Mouse (Mus musculus): ENCODE results near the gene Platr17. TPM values are rescaled to one million over a fixed set of nuclear protein-coding genes. Genes with fewer than 3 reads are reported as not detected.
A peak's percentile ranks its signal among the peaks of the same experiment; 100 is the strongest.
"Not testable (repeated sequence)": the region's sequence is repeated elsewhere in the genome, so short reads cannot be mapped to it uniquely, and the experiment has no call there.

The Platr17 gene
- polyA plus RNA-seq, 1 experiment from 2014 or later: 0.40 TPM

- Histone ChIP-seq H3K36me3 (ENCODE audit: control insufficient read depth, insufficient read depth, low read length) (no peaks in the 10 kb centered on the region), H3K9ac (ENCODE audit: low read length) (no peak overlapping the region), H3K4me1 (ENCODE audit: control insufficient read depth, insufficient read depth, low read length) (0 out of 2 replicates have a peak, but pooled peaks cover 6% of the 10 kb centered on the region), H3K4me3 (replicated peaks; ENCODE audit: low read length) (no peak overlapping the region), H3K27ac (ENCODE audit: low read length) (no peak overlapping the region), H3K9me3 (replicated peaks; ENCODE audit: control insufficient read depth, low read length) (no peaks in the 10 kb centered on the region), H3K4me2 (ENCODE audit: low read depth, low read length) (no peak overlapping the region), H3K27me3 (ENCODE audit: control insufficient read depth, insufficient read depth, low read length) (no peaks in the 10 kb centered on the region)
- WGBS: 58% methylated on average over 7 of the region's 7 CpGs
- ATAC-seq (ENCODE audit: insufficient read depth, low FRiP score): no peak
Observed at GRCm38 (mm10) chr17:33900281-33900988, 4.5 kb upstream of the Platr17 start.

DNA sequence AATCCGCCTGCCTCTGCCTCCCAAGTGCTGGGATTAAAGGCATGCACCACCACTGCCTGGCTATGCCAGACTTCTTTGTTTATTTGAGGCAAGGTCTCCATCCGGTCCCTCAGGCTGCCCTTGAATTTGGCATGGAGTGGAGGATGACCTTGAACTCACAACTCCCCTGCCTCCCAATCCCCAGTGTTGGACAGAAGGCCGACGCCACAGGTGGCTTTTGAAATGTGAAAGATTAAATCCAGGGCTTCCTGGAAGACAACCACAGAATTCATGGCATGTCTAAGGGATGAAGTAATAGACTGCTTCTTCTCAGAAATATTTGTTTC is 4.0 kb upstream of the Platr17 start:
- H3K27me3 ChIP-seq (ENCODE audit: control insufficient read depth, insufficient read depth, low read length): no peaks in the 10 kb centered on the region
- H3K4me1 ChIP-seq (ENCODE audit: control insufficient read depth, insufficient read depth, low read length): 0 out of 2 replicates have a peak, but pooled peaks cover 6% of the 10 kb centered on the region
- H3K36me3 ChIP-seq (ENCODE audit: control insufficient read depth, insufficient read depth, low read length): no peaks in the 10 kb centered on the region
- no peak overlapping the region for H3K9ac ChIP-seq (ENCODE audit: low read length)
- no peak overlapping the region for H3K4me3 ChIP-seq (replicated peaks; ENCODE audit: low read length)
- no peaks in the 10 kb centered on the region for H3K9me3 ChIP-seq (replicated peaks; ENCODE audit: control insufficient read depth, low read length)
- H3K4me2 ChIP-seq (ENCODE audit: low read depth, low read length): no peak overlapping the region
- H3K27ac ChIP-seq (ENCODE audit: low read length): no peak overlapping the region
- WGBS: 78% methylated on average over 4 of the region's 4 CpGs
- no peak for ATAC-seq (ENCODE audit: insufficient read depth, low FRiP score)

DNA sequence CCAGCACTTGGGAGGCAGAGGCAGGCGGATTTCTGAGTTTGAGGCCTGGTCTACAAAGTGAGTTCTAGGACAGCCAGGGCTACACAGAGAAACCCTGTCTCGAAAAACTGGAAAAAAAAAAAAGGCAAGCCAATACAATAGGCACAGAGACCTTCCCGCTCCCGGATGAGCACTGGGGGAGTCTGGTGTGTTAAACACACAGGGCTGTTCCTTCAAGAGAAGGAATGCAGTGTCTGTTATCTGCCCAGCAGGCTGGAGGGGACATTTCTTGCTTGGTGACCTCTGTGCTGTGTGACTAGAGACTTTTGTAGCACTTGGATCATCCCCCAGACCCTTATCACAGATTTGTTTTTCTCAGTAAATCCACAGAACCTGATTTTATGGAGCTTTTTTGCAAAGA is 3.3 kb upstream of the Platr17 start:
- Histone ChIP-seq H3K27me3 (ENCODE audit: control insufficient read depth, insufficient read depth, low read length) (no peaks in the 10 kb centered on the region), H3K4me3 (replicated peaks; ENCODE audit: low read length) (no peak overlapping the region), H3K4me1 (ENCODE audit: control insufficient read depth, insufficient read depth, low read length) (0 out of 2 replicates have a peak, but pooled peaks cover 6% of the 10 kb centered on the region), H3K27ac (ENCODE audit: low read length) (no peak overlapping the region), H3K4me2 (ENCODE audit: low read depth, low read length) (no peak overlapping the region), H3K9me3 (replicated peaks; ENCODE audit: control insufficient read depth, low read length) (no peaks in the 10 kb centered on the region), H3K9ac (ENCODE audit: low read length) (no peak overlapping the region), H3K36me3 (ENCODE audit: control insufficient read depth, insufficient read depth, low read length) (no peaks in the 10 kb centered on the region)
- ATAC-seq (ENCODE audit: insufficient read depth, low FRiP score): no peak
- 61% methylated on average over 4 of the region's 4 CpGs for WGBS

- Histone ChIP-seq H3K4me3 (replicated peaks; ENCODE audit: low read length) (no peak overlapping the region), H3K9me3 (replicated peaks; ENCODE audit: control insufficient read depth, low read length) (no peaks in the 10 kb centered on the region), H3K27ac (ENCODE audit: low read length) (no peak overlapping the region), H3K9ac (ENCODE audit: low read length) (no peak overlapping the region), H3K4me1 (ENCODE audit: control insufficient read depth, insufficient read depth, low read length) (0 out of 2 replicates have a peak, but pooled peaks cover 6% of the 10 kb centered on the region), H3K27me3 (ENCODE audit: control insufficient read depth, insufficient read depth, low read length) (no peaks in the 10 kb centered on the region), H3K4me2 (ENCODE audit: low read depth, low read length) (no peak overlapping the region), H3K36me3 (ENCODE audit: control insufficient read depth, insufficient read depth, low read length) (no peaks in the 10 kb centered on the region)
- 38% methylated on average over 4 of the region's 4 CpGs for WGBS
- ATAC-seq (ENCODE audit: insufficient read depth, low FRiP score): no peak
Observed at GRCm38 (mm10) chr17:33902079-33902478, 2.9 kb upstream of the Platr17 start.

GRCm38 (mm10) chr17:33902491-33902890 is 2.4 kb upstream of the Platr17 start:
- Histone ChIP-seq H3K4me2 (ENCODE audit: low read depth, low read length) (no peak overlapping the region), H3K4me1 (ENCODE audit: control insufficient read depth, insufficient read depth, low read length) (0 out of 2 replicates have a peak, but pooled peaks cover 6% of the 10 kb centered on the region), H3K36me3 (ENCODE audit: control insufficient read depth, insufficient read depth, low read length) (no peaks in the 10 kb centered on the region), H3K27ac (ENCODE audit: low read length) (no peak overlapping the region), H3K9ac (ENCODE audit: low read length) (no peak overlapping the region), H3K4me3 (replicated peaks; ENCODE audit: low read length) (no peak overlapping the region), H3K27me3 (ENCODE audit: control insufficient read depth, insufficient read depth, low read length) (no peaks in the 10 kb centered on the region), H3K9me3 (replicated peaks; ENCODE audit: control insufficient read depth, low read length) (no peaks in the 10 kb centered on the region)
- 76% methylated on average over 7 of the region's 7 CpGs for WGBS
- ATAC-seq (ENCODE audit: insufficient read depth, low FRiP score): no peak

- not testable (repeated sequence) for H3K36me3 ChIP-seq (ENCODE audit: control insufficient read depth, insufficient read depth, low read length); H3K27me3 ChIP-seq (ENCODE audit: control insufficient read depth, insufficient read depth, low read length); H3K9me3 ChIP-seq (replicated peaks; ENCODE audit: control insufficient read depth, low read length); H3K9ac ChIP-seq (ENCODE audit: low read length); H3K4me3 ChIP-seq (replicated peaks; ENCODE audit: low read length); H3K27ac ChIP-seq (ENCODE audit: low read length); ATAC-seq (ENCODE audit: insufficient read depth, low FRiP score); H3K4me2 ChIP-seq (ENCODE audit: low read depth, low read length)
- peaks cover 14% of the 10 kb centered on the region; the same call in 1 of the 2 replicates for H3K4me1 ChIP-seq (ENCODE audit: control insufficient read depth, insufficient read depth, low read length)
- 69% methylated on average over 6 of the region's 6 CpGs for WGBS
Observed at GRCm38 (mm10) chr17:33903911-33904651, 854 bp upstream of the Platr17 start.

DNA sequence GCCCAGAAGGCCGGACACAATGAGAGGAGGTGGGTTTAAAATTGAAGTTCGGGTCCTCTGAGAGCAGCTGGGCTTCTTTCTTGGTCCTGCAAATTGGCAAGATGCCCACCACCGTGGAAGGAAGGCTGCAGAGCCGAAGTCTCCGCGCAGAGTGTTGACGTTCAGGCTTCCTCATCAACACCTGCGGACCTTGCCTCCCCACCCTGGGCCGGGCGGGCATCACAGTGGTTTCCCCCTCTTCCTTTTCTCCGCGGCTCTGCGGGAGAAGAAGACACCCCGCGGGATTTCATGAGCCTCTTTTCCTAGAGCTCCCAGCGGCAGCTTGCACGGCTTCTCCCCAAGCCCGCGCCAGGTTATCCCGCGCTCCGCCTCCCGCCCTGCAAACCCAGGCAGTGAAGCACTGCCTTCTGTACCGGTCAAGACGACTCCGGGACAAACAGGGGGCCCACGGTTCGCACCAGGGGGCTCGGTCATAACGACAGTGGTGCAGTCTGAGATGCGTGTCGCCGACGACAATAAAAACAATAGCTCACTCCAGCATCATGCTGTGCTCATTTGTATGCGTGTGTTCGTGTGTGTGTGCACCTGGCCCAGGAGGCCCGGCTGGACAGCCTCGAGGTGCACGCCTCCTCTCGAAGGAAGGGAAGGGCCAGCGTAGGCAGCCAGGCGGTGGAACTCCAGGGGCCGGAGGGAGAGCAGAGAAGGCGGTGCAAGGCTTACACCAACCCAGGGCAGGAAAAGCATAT is 3.6 kb downstream of the Platr17 start:
- peak; percentile 53 for ATAC-seq (ENCODE audit: insufficient read depth, low FRiP score)
- Histone ChIP-seq H3K27me3 (ENCODE audit: control insufficient read depth, insufficient read depth, low read length) (no peaks in the 10 kb centered on the region), H3K4me3 (replicated peaks; ENCODE audit: low read length) (peak overlapping the region; percentile 92), H3K27ac (ENCODE audit: low read length) (peak overlapping the region; percentile 95), H3K9ac (ENCODE audit: low read length) (peak overlapping the region; percentile 82), H3K36me3 (ENCODE audit: control insufficient read depth, insufficient read depth, low read length) (peaks cover 16% of the 10 kb centered on the region), H3K9me3 (replicated peaks; ENCODE audit: control insufficient read depth, low read length) (no peaks in the 10 kb centered on the region), H3K4me2 (ENCODE audit: low read depth, low read length) (peak overlapping the region; percentile 98), H3K4me1 (ENCODE audit: control insufficient read depth, insufficient read depth, low read length) (peaks cover 15% of the 10 kb centered on the region)
- under 1% methylated on average over 43 of the region's 44 CpGs for WGBS

GRCm38 (mm10) chr17:33909077-33909868 is 4.3 kb downstream of the Platr17 start, which contains the start of gene Daxx:
Gene Daxx (plus strand): TSS chr17:33909414.
- H3K9ac ChIP-seq (ENCODE audit: low read length): peak within 1 kb of the TSS; percentile 94
- peak within 1 kb of the TSS; percentile 92 for H3K4me3 ChIP-seq (replicated peaks; ENCODE audit: low read length)
- peaks cover 24% of the 10 kb centered on the region for H3K36me3 ChIP-seq (ENCODE audit: control insufficient read depth, insufficient read depth, low read length)
- peak; percentile 97 for ATAC-seq (ENCODE audit: insufficient read depth, low FRiP score)
- H3K4me1 ChIP-seq (ENCODE audit: control insufficient read depth, insufficient read depth, low read length): peaks cover 15% of the 10 kb centered on the region
- peak within 1 kb of the TSS; percentile 98 for H3K4me2 ChIP-seq (ENCODE audit: low read depth, low read length)
- H3K9me3 ChIP-seq (replicated peaks; ENCODE audit: control insufficient read depth, low read length): no peaks in the 10 kb centered on the region
- peak within 1 kb of the TSS; percentile 97 for H3K27ac ChIP-seq (ENCODE audit: low read length)
- WGBS: under 1% methylated on average over 68 of the region's 68 CpGs
- H3K27me3 ChIP-seq (ENCODE audit: control insufficient read depth, insufficient read depth, low read length): no peaks in the 10 kb centered on the region

All from stomach, embryonic 16.5 days (tissue).